Mouse (Mus musculus) brain, embryonic 18.5 days (tissue): Measurements from ENCODE around the gene Tcirg1.

Source experiments
- DNase-seq: peaks from one replicate; pipeline ENCODE4 v3.0.0-alpha.2; 2012; ENCODE audit warnings: low read depth, low spot score

The Tcirg1 gene

DNA sequence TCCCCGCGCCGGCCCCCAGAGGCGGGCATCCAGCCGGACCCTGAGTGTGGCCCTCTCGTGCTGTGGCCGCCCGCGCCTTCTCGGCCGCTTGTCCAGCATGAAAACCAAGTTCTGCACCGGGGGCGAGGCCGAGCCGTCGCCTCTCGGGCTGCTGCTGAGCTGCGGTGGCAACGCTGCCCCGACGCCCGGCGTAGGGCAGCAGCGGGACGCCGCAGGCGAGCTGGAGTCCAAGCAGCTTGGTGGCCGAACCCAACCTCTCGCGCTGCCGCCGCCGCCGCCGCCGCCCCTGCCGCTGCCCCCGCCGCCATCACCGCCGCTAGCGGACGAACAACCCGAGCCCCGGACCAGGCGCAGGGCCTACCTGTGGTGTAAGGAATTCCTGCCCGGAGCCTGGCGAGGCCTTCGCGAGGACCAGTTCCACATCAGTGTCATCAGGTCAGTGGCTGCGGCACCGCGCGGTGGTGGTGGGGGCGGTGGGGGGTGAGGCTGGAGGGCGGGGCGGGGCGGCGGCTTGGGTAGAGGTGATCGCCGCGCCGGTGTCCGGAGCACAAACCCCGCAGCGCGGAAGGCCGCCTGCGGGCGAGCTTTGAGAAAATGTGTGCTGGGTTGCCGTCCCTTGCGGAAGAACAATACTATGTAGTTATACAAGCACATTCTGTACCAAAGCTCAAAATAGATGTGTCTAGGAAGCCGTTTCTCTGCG is 54.8 kb downstream of the Tcirg1 start:
- no peak for DNase-seq

DNA sequence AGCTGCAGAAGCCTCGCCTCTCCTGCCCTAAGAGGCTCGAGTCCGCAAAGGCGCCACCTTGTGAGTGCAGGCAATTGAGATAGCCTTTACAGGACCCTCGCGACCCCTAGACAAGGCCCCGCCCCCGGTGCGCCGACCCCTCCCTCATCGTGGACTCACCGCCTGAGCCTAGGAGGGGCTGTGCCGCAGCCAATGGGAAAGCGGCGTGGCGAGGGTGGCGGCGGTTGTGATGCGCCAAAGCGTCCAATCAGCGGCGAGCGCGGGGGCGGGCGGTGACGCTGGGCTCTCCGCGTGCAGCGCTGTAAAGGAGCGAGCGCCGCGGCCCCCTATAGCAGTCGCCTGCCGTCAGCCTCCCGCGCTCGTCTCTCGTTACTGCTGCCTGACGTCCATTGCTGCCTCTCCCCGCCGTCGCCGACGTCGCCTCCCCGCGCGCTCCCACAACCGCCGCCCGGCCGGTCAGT is 55.4 kb downstream of the Tcirg1 start, which contains the start of gene Chka:
Gene Chka, plus strand, starts transcription at position 272 of the 461 bp plus-strand sequence.
- peak; percentile 90 for DNase-seq

DNA sequence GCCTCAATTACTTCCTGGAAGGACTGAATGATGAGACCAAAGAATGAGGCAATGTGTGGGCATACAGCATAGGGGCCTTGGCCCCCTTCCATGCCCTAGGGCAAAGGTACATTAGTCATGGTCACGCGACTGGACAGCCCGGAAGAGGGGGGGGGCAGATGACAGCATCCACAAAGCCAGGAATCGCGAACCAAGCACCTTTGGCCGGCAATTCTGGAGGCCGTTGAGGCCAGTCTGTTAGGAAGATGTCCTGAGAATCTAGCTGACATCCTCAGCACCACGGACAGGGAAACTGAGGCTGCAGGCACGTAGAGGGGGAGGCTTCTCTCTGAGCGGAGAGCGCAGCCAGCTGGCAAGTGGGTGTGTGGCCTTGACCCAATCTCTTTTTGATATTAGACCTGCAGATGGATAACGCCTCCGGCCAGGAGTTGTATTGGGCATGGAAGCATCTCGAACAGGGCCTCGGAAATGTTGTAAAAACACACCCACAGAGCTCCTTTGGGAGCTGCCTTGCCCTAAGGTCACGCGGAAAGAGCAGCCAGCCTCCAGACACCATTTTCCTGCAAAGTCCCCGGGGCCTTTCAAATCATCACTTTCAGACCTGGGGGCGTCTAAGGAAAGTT is 56.0 kb downstream of the Tcirg1 start:
- DNase-seq, result no peak

DNA sequence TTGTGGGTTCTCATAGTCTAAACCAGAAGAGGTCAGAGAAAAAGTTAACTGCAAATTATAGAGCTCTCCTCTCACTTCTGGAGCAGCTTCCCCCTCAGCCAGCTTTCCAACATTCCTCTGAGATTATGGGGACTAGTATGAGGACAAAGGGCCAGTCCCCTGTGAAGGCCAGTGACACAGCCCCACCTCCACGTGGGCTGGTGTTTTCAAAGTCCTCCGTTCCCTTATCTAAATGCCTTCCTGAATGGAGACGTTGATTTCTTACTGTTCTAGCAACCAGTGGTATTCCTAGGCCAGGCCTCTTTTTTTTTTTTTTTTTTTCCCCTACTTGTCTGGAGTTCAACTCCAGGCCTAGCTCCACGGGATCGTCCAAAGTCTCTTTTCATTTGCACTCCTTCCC is 56.9 kb downstream of the Tcirg1 start:
- DNase-seq, result no peak

DNA sequence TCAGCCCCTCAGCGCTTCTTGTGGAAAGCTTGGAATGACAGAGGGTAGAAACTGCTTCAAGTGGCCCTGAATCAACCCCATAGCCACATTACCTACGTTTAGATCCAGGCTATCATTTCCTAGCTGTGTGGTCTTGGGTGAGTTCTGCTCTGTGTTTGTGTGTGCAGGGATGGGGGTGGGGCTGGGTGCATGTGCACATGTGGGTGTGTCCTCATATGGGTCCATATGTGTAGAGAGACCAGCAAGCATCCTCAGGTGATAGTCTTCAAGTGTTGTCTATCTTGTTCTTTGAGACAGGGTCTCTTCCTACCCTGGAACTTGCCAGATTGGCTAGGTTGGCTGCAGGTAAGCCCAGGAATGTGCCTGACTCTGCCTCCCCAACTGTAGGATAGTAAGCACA is 57.7 kb downstream of the Tcirg1 start:
- DNase-seq, result no peak

DNA sequence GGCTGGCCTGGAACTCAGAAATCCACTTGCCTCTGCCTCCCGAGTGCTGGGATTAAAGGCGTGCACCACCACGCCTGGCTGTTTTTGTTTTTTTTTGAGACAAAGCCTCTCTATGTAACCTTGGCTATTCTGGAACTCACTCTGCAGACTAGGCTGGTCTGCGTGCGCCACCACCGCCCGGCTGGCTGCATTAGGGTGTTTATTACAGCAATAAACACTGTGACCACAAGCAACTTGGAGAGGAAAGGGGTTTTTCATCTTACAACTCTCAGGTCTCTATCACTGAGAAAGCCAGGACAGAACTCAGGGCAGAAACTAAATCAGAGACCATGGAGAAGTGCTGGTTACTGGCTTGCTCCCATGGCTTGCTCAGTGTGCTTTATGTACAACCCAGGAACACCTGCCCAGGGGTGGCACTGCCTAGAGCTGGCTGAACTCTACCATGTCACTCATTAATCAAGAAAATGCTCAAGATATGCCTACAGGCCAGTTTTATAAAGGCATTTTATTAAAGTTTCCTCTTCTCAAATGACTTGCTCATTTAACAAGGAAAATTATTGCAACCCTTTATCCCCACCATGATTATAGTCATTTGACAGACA is 58.6 kb downstream of the Tcirg1 start:
- no peak for DNase-seq

DNA sequence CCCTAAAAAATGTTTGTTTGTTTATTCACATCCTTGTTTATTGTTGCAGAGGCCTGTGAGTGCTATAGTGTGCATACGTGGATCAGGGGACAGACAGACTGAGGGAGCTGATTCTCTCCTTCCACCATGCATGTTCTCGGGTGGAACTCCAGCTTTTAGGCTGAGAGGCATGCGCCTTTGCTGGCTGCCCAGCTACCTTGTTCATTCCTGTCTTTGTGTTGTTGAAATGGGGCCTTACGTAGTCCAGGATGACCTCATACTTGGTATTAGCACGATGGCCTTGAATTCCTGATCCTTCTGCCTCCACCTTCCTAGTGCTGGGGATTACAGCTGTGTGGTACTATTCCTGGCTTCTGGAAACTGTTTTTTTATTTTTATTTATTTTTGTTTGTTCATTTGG is 59.2 kb downstream of the Tcirg1 start:
- no peak for DNase-seq

DNA sequence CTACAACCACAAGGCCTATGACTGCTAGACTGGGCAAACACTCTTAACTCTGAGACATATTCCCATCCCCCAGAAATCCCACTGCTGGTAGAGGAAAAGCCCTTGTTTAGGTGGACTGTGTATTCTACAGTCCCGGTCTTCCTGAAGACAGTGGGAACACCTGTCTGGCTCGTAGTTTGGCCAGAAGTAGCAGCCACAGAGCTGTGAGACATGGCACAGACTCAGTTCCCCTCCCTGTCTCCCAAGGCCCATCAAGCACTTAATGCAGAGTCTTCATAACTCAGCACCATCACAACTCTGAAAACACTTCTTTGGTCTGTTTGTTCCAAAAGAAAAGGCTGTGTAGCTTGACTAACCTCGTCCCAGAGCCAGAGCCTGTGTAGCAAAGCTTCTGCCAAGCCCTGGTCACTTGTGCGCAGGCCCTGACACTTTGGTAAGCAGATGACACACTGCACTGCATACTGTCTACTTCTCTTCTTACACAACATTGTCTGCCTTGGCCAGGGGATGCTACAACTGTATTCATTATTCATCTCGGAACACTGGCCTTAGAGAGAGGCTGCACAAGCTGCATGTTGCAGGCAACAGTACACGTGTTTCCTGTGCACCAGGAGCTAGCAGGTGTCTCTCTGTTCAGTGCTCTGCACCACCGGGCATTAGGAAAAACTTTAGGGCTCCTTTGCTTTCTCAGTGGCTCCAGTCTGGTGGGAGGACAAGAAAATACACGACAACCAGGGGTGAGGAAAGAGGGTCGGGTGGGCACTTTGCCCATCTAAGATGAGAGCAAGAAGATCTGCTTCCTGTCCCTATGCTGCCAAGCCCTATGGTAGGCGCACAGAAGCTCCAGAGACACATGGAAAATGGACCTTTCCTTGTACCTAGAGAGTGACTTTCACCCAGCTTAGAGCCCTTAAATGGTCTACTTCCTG is 60.0 kb downstream of the Tcirg1 start:
- no peak for DNase-seq
